Mouse (Mus musculus): ENCODE data around the gene Fubp1. TPM values are rescaled to one million over a fixed set of nuclear protein-coding genes. Genes with fewer than 3 reads are reported as not detected.

The Fubp1 gene
- 100 to 1,000 TPM; 101 to 147 TPM for total RNA-seq (2021)
- long read RNA-seq, experiment 1, full-length matches to known transcripts, result 11 of 33 reads
- long read RNA-seq, experiment 1, partial matches to known transcripts, result 11 of 33 reads
- long read RNA-seq, experiment 1, other reads (novel, unspliced or antisense), result 11 of 33 reads
- long read RNA-seq, experiment 2, full-length matches to known transcripts, result 19 of 43 reads
- long read RNA-seq, experiment 2, partial matches to known transcripts, result 4 of 43 reads
- long read RNA-seq, experiment 2, other reads (novel, unspliced or antisense), result 20 of 43 reads

DNA sequence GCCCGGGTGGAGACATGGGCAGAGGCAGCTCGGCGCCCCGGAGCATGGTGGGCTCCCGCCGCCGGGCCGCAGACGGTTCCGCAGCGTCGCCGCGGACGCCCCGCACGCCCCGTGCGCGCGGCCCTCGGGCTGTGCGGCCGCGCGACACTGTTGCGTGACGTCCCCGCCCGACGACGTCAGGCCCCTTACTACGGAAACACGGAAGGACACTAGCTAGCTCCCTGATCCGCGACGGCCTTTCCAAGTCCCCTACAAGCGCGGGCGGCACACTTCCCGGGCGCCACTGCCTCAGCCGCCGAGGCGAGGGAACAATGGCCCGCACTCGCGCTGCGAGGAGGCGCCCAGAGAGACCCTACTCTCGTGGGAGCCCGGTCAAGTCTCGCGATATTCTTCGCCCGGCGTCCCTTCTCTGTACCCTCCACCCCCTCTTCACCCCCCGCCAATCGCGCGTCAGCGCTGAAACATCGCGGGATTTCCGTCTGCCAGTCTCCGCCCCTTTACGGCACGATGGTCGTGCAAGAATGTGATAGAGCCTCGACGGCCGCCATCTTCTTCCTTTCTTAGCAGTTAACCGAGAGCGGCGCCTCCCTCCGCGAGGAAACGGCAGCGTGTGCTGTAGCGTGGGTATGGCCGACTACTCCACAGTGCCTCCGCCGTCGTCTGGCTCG, at the start of gene Fubp1, which contains the start of gene Dnajb4:
TSS of gene Fubp1 (plus strand) at position 456 of the 668 bp plus-strand sequence.
TSS of gene Dnajb4 (minus strand) at position 336 of the 668 bp plus-strand sequence.
- DNase-seq, result peak; percentile 100

DNA sequence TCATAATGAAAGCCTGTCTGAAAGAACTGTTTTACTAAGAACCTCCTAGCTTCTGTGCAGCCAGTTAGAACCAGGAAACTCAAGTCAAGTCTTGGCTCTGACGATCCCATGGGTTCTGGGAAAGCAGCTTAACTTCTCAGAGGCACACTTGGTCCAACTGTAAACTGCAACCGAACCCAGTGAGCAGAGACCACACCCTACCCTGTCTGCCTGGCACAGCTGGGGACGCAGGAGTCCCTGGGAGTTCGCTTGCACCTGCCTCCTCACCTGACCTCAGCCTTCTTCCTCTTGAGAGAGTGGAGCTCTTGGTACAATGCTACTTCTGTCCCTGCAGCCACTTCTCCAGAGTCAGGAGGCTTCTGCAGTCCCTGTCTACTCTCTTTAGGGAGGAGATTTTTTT, 49.6 kb upstream of the Fubp1 start:
- DNase-seq, result no peak

DNA sequence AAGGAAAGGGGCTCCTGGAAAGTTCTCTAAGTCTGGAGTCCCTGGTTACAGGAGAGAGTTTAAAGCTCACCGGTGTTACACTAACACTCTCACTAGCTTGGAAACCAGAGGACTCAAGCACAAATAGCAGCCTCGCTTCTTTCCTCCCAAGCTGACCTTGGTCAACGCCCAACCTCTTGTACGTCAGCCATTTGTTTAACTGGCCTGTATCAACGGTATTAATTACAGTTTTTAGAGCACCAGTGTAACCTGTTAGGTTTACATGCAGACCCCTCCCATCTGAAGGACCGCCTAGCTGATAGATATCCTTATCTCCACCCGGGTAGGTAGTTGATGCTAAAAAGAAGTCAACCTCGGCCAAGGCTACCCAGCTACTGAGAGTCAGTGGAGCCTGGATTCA, 46.9 kb upstream of the Fubp1 start:
- DNase-seq, result no peak

DNA sequence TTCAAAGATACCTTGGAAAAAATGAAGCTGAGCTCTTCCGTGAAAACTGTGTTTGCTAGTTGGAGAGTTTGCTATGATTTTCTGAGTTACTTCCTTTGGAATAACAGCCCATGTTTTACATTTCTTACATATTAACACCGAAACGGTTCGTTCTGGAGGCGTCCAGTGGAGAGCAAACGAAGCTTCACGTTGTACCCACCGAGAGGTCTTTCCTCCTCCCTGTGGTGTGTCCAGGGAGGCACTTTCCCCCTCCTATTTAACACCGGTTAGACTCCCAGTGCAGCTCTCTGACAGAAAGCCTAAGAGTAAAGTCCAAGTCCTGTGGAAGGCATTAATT, 45.2 kb upstream of the Fubp1 start:
- DNase-seq, result no peak

DNA sequence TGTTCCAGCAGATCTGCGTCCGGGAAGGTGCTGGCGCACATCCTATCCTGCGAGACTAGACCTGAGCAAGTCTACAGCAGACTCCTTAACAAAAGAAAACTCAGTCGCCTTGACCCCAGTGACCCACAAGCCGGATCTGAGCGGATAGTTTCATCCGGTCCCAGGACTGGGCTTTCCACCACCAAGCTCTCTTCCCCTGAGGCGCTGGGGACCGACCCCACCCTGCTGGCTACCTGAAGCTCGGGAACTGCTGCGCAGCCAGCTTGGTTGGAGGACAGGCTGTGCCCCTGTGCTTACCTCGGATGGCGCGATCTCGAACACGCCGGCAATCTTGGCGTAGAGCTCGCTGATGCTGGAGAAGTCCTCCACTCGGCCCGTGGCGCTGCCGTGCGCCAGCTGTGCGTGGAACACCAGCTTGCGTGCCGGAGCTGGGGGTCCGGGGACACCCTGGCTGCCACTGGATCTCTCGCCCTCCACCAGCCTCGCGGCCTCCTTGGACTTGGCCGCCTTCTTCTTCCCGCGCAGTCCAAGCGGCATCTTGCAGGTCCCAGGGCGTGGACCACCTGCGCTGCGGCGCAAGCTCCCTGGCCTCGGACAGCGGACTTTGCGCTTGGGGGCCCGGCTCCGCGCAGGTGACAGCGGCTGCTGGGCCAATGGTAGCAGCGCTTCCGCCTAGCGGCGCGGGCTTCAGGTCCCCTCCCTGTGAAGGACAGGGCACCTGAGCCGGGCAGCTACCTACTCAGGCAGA, 44.7 kb upstream of the Fubp1 start:
- DNase-seq, result peak; percentile 59

DNA sequence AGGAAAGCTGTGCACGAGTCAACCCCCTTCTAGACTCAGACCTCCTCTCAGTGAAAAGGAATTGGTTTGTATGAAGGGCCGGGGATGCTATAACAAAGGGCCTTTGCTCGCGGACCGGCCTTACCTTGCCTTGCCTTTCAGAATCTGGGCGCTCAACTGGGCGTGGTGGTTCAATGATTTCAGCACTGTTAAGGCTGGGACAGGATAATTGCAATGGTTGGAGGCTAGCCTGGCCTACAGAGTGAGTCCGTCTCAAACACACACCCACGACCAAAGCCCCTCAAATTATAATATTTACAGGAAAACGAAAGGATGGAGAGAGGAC, 44.2 kb upstream of the Fubp1 start, which contains the start of gene Gipc2:
TSS of gene Gipc2 (minus strand) at position 132 of the 325 bp plus-strand sequence.
- no peak for DNase-seq

DNA sequence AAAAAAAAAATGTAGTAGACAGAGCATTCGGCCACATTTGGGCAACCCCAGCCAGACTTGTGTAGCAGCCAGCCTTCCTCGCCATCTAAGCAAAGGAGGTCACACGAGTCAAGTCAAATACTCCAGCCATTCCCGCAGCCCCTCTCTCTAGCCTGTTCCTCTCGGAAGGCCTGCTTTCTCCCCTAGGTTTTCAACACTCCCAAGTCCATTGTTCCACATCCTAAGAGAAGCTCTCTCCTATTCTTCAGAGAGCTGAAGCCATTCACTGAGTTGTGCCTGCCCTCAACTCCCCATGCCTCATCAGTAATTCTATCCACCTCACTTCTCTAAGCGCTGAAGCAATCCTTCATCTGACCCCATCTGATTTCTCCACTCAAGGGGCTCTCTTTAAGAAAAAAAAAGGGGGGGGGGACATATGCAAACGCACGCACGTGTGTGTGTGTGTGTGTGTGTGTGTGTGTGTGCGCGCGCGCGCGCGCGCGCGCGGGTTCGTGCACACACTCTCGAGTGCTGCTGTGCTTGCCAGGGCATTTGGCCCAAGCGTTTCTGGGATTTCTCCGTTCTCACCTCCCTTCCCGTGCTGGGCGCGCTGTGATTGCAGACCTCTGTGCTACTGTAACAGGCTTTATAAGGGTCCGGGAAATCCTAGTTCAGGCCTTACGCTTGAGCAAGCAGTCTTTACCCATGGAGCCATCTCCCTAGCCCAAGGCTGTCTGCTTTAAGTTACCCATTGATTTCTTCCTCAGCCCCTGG, 43.3 kb upstream of the Fubp1 start:
- no peak for DNase-seq

DNA sequence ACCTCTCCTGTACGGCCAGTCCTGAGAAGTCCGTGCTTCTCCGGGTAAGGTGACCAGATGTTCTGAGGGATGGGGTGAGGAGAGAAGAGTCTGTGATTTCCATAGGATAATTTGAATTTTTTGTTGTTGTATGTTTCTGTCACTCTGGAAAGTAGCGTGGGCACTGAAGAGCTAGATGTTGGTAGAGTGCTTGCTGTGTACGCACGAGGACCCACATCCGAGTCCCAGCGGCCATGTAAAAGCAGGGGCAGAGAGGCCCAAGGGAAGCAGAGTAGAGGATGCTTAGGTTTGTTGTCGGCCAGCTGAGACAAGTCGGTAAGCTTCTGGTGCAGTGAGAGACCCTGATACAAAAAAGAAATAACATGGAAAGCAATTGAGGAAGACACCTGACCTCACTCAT, 42.2 kb upstream of the Fubp1 start:
- no peak for DNase-seq

DNA sequence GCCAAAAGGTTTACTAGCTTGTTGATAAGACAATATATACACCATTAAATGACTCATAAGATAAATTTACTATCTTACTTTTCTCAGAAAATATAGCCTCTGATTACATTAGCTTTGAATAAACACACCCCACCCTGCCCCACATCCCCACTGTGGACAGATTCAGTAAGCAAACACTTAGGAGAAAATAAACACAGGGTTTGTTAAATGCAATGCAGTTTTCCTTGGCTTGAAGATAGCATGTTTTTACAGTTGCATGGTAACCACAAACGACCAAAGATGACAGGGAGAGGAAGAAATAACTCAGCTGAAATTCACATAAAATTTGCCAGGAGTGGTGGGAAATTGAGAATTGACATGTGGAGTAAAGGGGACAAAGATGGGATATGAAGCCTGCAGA, 39.8 kb upstream of the Fubp1 start:
- DNase-seq, result no peak

DNA sequence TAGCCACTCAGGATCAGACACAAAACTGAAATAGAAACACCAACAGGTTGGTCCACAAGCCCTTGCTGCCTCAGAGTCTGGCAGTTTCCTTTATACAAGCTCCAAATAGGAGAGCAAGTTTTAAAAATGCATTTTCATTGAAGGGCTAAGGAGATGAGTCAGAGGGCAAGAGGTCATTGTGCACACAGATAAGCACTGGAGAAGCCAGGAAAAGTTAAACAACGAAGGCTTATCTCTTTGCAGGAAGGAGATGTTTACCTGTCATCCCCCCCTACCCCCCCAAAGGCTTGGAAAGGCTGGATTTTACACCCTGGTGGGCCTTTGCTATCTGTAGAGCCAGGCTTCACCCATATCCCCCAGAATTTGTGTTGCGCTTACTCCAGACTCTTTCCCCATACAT, 39.0 kb upstream of the Fubp1 start:
- no peak for DNase-seq

DNA sequence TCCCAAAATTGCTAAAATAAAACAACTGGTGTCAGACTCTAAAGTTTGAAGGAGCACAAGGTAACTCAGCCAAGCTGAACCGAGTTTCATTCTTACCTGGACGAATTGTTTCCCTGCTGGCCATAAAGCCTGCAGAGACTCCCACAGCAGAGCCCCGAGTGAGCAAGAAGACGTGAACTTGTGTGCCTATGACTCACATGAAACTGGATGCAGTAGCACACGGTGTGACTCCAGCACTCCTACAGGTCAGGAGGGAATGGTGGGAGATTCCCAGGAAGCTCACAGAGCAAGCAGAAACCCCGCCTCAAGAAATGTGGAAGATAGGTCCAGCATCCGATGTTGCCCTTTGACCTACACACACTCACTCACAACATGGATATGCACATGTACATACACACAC, 38.4 kb upstream of the Fubp1 start:
- no peak for DNase-seq

DNA sequence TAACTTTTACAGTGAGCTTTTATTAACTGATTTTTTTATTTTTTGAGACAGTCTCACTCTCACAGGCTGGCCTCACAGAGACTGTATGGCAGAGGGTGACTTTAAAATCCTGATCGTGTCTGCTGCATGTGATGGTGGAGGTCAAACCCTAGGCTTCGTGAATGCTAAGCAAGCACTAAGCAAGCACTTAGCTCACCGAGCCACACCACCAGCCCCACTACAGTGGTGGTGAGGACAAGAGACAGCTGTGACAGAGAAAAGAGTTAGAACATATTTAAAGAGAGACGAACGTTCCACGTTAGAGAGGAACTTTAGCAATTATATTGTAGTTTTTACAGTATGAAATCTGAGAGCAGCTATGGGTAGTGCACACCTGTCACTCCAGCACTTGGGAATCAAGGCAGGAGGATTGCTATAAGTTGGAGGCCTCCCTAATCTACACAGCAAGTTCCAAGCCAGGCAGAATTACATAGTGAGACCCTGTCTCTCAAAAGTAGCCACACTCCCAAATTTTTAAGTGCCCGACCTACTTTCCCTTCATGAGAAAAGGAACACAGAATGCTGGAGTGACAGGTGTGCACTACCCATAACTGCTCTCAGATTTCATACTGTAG, 37.8 kb upstream of the Fubp1 start:
- DNase-seq, result no peak

DNA sequence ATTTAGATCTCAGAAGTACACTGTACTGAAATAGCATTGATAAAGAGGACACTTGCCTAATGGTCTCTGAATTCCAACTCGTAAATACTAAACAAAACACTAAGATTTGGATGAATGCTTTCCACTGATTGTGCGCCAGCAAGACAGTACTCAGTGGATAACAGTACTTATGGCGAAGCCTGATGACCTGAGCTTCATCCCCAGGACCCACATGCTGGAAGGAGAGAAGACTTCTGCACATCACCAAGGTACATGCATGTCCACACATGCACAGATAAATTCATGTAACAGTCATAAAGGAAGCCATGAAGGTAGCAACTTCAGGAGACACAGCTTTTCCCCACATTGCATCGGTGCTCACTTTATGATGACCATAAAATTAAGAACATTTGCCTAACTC, 31.4 kb upstream of the Fubp1 start:
- DNase-seq, result no peak

DNA sequence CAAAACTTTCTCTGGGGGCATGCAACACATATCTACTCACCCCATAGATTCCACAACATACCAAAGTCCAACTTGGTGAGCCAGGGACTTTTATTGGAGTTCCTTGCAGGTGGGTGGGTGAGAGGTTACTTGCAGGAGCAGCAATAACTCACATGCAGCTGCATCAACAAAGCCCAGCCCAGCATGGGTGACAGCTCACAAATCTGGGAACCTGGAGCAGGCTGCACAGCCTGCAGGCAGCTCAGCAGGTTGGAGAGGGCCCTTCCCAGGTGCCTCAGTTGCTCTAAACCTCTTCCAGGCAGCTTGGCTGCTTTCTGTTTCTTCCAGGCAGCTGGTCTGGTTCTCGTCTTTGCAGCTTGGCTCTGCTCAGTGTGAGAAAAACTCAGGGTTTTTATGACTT, 30.9 kb upstream of the Fubp1 start:
- DNase-seq, result no peak

DNA sequence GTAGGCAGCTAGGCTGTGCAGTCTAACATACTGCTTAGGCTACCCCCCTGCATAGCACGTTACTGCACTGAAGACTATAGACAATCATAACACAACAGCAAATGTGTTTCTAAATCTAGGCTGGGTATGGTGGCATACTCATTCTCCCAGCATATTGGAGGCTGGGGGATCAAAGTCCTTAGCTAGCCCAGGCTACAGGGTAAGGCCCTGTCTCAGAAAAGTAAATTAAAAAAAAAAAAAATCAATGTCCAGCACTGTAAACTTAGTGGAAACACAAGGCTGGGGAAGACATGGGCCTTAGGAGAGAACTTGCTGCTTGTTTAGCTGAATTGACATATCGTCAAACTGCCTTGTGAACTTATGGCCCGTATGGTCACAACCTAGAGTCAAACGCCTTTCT, 29.6 kb upstream of the Fubp1 start:
- DNase-seq, result no peak

DNA sequence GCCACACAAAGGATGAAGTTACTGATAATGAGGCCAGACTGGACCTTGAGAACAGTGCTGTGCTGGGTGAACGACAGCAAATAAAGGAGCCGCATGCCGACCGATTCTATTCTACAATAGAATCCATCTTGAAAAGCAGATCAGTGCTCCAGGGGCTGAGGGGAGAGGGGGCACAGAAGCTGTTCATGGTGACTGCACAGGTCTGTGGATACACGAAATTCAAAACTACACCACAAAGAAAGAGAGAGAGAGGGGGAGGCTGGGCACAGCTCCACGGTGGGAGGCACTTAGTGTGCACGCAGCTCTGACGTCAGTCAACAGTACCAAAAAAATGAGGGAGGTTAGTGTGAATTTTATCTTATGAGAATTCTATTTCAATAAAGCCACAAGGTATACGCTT, 26.7 kb upstream of the Fubp1 start:
- DNase-seq, result no peak

DNA sequence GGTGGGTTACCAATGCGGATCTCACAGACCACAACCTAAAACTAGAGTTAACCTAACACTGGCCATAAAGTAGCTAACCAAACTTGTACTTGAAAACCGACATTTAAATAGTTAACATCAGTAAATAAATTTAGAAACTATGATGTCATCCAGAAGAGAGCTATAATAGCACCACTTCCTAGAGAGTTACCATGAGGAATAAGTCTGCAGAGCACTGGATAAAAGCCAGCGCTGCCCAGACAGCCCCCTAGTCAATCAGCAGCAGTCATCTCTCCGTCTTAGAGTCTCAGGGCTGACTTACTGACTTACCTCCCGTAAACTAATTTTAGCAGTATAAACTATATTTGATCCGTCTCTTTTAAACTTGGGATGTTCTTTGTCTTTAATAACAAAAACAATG, 24.1 kb upstream of the Fubp1 start:
- no peak for DNase-seq

DNA sequence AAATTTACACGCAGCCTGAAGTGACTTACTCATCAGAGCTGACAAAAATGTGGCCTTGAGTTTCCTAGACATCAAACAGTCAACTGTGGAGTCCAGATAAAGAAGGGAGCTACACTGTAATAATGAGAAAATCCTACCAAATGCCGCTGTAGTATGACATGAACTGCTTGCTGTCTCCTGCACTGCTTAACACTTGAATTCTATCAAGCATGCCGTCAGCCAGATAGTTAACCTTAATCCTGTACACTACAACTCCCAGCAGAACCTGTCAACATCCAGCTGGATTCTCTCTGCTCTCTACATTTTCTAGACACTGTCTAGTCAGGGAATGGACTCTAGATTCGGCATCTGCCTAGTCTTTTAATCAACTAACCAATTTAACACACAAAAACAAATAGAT, 20.9 kb upstream of the Fubp1 start:
- no peak for DNase-seq

DNA sequence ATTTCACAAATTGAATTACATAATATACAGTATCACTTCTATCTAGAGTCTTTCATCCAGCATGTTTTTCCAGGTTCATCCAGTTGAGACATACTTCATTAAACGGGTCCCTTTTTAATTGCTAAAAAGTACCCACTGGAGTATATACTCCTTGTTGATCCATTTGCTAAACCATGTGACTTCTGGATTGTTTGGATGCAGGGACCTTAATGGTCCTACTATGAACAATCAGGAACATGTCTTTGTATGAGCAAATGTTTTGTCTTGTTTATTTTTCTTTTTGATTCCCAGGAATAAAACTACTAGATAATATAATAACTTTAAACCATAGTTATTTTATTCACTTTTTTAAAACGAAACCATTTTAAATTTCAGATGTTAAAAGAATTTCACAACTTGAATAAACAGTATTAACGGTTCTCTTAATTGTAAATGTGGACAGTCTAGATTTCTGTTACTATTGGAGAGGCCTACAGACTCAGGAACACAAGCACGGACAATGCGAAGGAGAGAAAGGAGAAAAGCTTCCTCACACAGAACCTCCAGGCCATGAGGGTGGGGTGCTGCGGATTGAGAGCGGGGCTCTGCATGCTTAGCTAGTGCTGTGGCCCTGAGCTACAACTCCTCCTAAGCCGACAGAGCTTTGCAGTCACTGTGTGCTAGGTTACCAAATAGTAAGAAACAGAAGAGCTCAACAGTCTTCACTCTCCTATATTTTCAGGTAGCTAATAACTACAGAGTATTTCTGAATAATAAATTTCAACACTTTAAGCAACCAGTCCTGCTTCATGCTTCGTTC, 19.3 kb upstream of the Fubp1 start:
- peak; percentile 37 for DNase-seq

DNA sequence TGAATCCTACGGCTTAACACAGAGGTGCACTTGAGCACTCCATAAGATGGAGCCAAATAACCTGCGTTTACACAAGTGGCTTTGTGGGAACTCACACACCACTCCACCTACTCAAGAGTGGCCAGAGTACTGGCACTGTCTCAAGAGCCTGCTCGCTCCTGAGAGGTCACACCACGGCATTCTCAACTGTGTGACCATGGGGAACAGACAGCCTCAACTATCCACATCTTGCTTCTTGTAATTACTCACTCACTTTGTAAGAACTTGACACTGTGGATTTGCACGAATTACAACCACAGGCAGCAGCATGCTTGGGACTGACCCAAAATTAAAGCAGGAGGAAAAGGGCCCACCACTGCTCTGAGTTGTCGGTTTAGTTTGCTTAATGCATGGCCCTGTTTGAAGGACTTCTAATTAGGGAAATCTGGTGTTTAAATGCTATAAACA, 18.4 kb upstream of the Fubp1 start:
- DNase-seq, result peak; percentile 62

DNA sequence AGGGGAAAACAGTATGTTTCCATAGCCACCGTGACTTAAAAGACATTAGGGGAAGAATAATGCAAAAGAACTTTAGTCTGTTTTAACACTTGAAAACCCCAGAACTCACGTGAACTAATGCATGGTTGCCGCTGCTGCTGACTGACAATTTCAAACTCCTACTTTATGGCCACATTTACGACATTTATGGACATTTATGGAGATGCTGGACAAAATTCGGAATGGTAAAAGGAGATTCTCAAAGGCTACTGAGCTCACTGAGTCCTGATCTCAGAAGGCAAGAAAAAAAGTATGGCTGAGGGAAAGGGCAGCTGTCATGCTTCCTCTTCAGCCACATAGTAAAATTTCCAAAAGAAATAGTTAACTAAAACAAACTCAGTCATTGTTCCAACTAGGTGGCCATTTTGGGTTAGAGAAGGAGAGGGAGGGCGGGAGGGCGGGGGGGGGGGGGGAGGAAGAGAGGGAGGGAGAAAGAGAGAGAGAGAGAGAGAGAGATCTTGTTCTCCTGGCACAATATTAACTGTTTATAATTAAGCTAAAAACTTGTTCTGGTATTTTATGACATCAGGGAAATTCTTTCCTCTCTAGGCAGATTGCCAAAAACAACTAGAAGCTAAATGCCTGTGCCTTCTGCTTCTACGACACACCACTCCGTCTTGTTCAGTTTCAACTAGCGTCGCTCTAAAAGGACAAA, 17.8 kb upstream of the Fubp1 start:
- DNase-seq, result no peak

Measured in adrenal gland, postnatal 10 days (tissue).